Mouse (Mus musculus): ENCODE measurements around the gene Urm1.

GRCm38 (mm10) chr2:29849841-29850480, 30.1 kb downstream of the Urm1 start:
- TF ChIP-seq CTCF (IDR thresholded peaks at IDR 0.05; ENCODE audit: insufficient read depth, low read length) (no peak), POLR2A (IDR thresholded peaks at IDR 0.05; ENCODE audit: borderline replicate concordance, extremely low read depth, low read depth, low read length) (no peak)

Measured in lung, adult 2 months (tissue).